Mouse (Mus musculus) liver, embryonic 16.5 days (tissue): ENCODE data around the gene Cdc42se1. TPM values are rescaled to one million over a fixed set of nuclear protein-coding genes. Genes with fewer than 3 reads are reported as not detected.
"Not testable (repeated sequence)": the region's sequence is repeated elsewhere in the genome, so short reads cannot be mapped to it uniquely, and the experiment has no call there.

Experiments
- ATAC-seq: fragments of 200-750 bp; cut with Nextera tagmentation; 2 replicates; pipeline ENCODE4 v1.8.0; 2017; ENCODE audit warnings: low read depth, mild to moderate bottlenecking, moderate number of reproducible peaks, moderate library complexity
- H3K27ac ChIP-seq: fragments of 300-500 bp; sonication (generic); 2 replicates; pipeline ENCODE4 v1.5.1; 2014; ENCODE audit warnings: mild to moderate bottlenecking, low read length
- H3K27me3 ChIP-seq: fragments of 300-500 bp; sonication (generic); 2 replicates; pipeline ENCODE4 v1.6.1; 2014; ENCODE audit warnings: low read depth, low read length, mixed read lengths; ENCODE audit not compliant: control insufficient read depth, insufficient read depth
- H3K36me3 ChIP-seq: fragments of 300-500 bp; sonication (generic); 2 replicates; pipeline ENCODE4 v1.6.1; 2014; ENCODE audit warnings: mild to moderate bottlenecking; ENCODE audit not compliant: control insufficient read depth, insufficient read depth
- H3K4me1 ChIP-seq: fragments of 300-500 bp; sonication (generic); 2 replicates; pipeline ENCODE4 v1.6.1; 2014; ENCODE audit warnings: low read depth, low read length, mixed read lengths; ENCODE audit not compliant: control insufficient read depth
- H3K4me2 ChIP-seq: fragments of 300-500 bp; sonication (generic); 2 replicates; pipeline ENCODE4 v1.6.1; 2014; ENCODE audit warnings: low read depth, low read length, mixed read lengths
- H3K4me3 ChIP-seq: fragments of 300-500 bp; sonication (generic); 2 replicates; pipeline ENCODE4 v1.5.1; 2014; ENCODE audit warnings: low read depth, mild to moderate bottlenecking, low read length
- H3K9ac ChIP-seq: fragments of 300-500 bp; sonication (generic); 2 replicates; pipeline ENCODE4 v1.6.1; 2014; ENCODE audit warnings: low read depth, low read length
- H3K9me3 ChIP-seq: fragments of 300-500 bp; sonication (generic); replicated peaks from 2 replicates; pipeline ENCODE4 v1.6.1; 2016; ENCODE audit warnings: low read length; ENCODE audit not compliant: control insufficient read depth
- WGBS: fragments of 180-500 bp; shearing (Covaris S2); extraction: QIAGEN DNeasy Blood & Tissue Kit; methylation state at CpG from one replicate; pipeline ENCODE4 v1.1.7; 2014; ENCODE audit not compliant: insufficient replicate concordance; 5-methylcytosine and 5-hydroxymethylcytosine counted together
- polyA plus RNA-seq: library from polyadenylated mRNA; unstranded; fragments of >200 nt; fragmentation: Nextera tagmentation; extraction: Ambion mirVana; gene quantifications from 2 replicates; pipeline ENCODE4 v1.2.1, GENCODE M21; 2015

Gene Cdc42se1
- polyA plus RNA-seq, 1 experiment from 2014 or later: 36.4 TPM

DNA sequence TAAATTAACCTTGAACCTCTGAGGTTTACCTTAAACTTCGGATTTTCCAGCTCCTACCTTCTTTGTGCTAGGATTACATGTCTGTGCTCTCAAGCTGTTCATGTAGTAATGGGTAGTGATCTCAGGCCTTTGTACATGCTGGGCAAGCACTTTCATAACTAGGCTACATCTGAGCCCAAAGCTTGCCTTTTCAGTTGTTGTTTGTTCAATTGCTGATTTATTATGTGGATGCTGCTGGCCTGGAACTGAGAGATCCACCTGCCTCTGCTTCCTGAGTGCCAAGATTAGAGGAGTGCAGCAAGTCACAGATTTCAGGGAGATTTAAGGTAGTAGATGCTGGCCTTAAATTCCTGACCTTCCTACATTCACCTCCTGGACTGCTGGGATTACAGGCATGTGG, 29.4 kb upstream of the Cdc42se1 start:
- Histone ChIP-seq H3K4me3 (no peak overlapping the region), H3K4me2 (no peak overlapping the region), H3K36me3 (peaks cover 75% of the 10 kb centered on the region), H3K27ac (no peak overlapping the region), H3K9me3 (no peaks in the 10 kb centered on the region), H3K27me3 (no peaks in the 10 kb centered on the region), H3K9ac (no peak overlapping the region), H3K4me1 (no peaks in the 10 kb centered on the region)
- ATAC-seq: no peak
- WGBS: 63% methylated on average over 1 of the region's 1 CpGs

DNA sequence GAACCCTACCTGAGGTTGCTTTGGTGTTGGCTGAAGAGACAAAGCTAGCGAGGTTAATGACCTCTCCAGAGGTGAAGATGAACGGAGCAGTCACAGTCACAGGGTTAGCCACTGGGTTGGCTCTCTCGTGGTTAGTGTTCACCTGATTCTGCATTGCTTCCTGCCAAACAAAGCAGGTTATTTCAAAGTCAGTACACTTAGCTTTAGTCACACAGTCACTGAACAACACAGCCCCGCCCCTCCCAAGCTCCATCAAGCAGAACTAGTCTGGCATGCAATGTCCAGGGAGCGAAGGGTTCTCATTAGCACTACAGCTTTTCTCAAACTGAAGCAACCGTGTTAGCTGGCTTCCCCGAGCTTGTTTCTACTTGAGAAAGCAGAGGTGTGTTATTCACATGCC, 28.4 kb upstream of the Cdc42se1 start:
- no peaks in the 10 kb centered on the region for H3K27me3 ChIP-seq
- H3K9ac ChIP-seq: no peak overlapping the region
- H3K27ac ChIP-seq: no peak overlapping the region
- no peaks in the 10 kb centered on the region for H3K9me3 ChIP-seq
- peaks cover 78% of the 10 kb centered on the region for H3K36me3 ChIP-seq
- no peak overlapping the region for H3K4me2 ChIP-seq
- no peaks in the 10 kb centered on the region for H3K4me1 ChIP-seq
- WGBS: 87% methylated on average over 7 of the region's 7 CpGs
- no peak for ATAC-seq
- H3K4me3 ChIP-seq: no peak overlapping the region

DNA sequence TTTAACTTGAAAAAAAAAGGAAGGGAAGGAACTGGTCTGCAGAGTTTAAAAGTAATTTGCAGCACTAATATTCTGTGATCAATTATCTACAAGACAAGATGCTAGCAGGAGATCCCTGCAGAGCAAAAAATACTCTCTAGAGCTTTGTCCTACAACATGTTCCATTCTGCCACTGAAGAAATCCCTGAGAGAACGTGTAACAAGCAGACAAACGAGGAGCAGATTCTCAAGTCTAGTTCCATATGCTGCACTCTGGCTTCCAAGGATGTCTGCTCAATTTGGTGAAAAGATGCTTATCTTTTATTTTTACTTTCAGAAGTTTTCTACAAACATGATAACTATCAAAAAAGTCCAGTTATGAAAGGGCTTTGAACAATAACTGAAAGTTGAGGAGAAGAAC, 28.0 kb upstream of the Cdc42se1 start:
- H3K4me2 ChIP-seq: no peak overlapping the region
- H3K27ac ChIP-seq: no peak overlapping the region
- no peak overlapping the region for H3K9ac ChIP-seq
- WGBS: 76% methylated on average over 2 of the region's 2 CpGs
- no peaks in the 10 kb centered on the region for H3K4me1 ChIP-seq
- peaks cover 80% of the 10 kb centered on the region for H3K36me3 ChIP-seq
- ATAC-seq: no peak
- no peaks in the 10 kb centered on the region for H3K27me3 ChIP-seq
- no peaks in the 10 kb centered on the region for H3K9me3 ChIP-seq
- H3K4me3 ChIP-seq: no peak overlapping the region

DNA sequence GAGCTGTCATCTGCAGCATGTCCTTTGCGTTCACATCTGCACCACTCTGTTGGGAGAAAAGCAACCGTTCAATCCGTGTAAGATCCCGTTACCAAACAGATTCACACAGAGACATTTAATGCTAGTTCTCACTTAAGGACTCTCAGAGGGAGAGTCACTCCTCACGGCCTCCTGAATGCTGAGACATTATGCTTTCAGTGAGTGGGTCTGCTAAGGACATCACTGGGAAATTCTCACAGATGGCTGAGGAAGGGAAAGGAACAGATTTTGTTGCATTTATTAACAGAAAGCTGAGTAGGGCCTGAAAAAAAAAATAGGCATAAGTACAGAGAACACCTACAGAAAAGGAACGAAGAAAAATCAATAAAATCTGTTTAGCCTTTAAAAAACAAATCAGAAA, 24.7 kb upstream of the Cdc42se1 start:
- no peak for ATAC-seq
- Histone ChIP-seq H3K9ac (no peak overlapping the region), H3K4me3 (no peak overlapping the region), H3K36me3 (peaks cover 70% of the 10 kb centered on the region), H3K4me1 (no peaks in the 10 kb centered on the region), H3K27ac (no peak overlapping the region), H3K4me2 (no peak overlapping the region), H3K27me3 (no peaks in the 10 kb centered on the region), H3K9me3 (no peaks in the 10 kb centered on the region)
- WGBS: 88% methylated on average over 6 of the region's 6 CpGs

DNA sequence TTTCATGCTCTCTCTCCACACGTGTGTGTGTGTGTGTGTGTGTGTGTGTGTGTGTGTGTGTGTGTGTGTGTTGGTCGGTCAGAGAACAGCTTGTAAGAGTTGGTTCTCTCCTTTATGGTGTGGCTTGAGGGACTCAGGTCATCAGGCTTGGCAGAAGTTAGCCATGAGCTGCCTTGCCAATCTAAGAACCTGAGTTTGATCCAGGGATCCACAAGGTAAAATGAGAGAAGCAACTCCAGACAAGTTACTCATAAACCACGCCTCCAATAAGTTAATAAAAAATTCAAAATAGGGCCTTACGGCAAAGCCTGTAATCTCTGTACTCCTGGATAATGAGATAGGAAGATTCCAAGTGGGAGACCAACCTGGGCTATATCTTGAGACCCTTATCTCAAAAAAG, 20.2 kb upstream of the Cdc42se1 start:
- no peak overlapping the region for H3K9ac ChIP-seq
- no peaks in the 10 kb centered on the region for H3K27me3 ChIP-seq
- no peak overlapping the region for H3K4me3 ChIP-seq
- no peak overlapping the region for H3K4me2 ChIP-seq
- no peaks in the 10 kb centered on the region; the same call in 1 of the 2 replicates for H3K4me1 ChIP-seq
- 92% methylated on average over 4 of the region's 4 CpGs for WGBS
- H3K27ac ChIP-seq: no peak overlapping the region
- ATAC-seq: no peak
- peaks cover 36% of the 10 kb centered on the region for H3K36me3 ChIP-seq
- no peaks in the 10 kb centered on the region for H3K9me3 ChIP-seq

DNA sequence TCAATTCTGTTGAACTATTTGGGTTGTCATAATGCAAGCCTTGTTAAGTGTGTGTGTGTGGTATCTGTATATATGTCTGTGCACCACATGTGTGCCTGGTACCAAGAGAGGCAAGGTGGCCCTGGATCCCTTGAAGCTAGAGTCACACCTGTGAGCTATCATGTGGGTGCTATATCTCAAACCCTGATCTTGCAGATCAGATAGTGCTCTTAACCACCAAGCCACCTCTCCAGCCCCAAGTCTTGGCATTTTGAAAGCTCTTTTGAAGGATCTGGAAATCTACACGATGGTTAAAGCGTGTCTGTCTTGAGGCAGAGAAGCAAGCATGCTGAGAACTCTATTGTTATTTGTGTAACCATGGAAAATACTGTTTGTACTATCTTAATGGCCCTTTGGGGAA, 17.9 kb upstream of the Cdc42se1 start:
- Histone ChIP-seq H3K9me3 (no peaks in the 10 kb centered on the region), H3K4me2 (no peak overlapping the region), H3K27ac (no peak overlapping the region), H3K27me3 (no peaks in the 10 kb centered on the region), H3K36me3 (peaks cover 25% of the 10 kb centered on the region), H3K4me3 (no peak overlapping the region), H3K4me1 (peaks cover 6% of the 10 kb centered on the region; the same call in 1 of the 2 replicates), H3K9ac (no peak overlapping the region)
- ATAC-seq: no peak
- WGBS: 88% methylated on average over 2 of the region's 2 CpGs

DNA sequence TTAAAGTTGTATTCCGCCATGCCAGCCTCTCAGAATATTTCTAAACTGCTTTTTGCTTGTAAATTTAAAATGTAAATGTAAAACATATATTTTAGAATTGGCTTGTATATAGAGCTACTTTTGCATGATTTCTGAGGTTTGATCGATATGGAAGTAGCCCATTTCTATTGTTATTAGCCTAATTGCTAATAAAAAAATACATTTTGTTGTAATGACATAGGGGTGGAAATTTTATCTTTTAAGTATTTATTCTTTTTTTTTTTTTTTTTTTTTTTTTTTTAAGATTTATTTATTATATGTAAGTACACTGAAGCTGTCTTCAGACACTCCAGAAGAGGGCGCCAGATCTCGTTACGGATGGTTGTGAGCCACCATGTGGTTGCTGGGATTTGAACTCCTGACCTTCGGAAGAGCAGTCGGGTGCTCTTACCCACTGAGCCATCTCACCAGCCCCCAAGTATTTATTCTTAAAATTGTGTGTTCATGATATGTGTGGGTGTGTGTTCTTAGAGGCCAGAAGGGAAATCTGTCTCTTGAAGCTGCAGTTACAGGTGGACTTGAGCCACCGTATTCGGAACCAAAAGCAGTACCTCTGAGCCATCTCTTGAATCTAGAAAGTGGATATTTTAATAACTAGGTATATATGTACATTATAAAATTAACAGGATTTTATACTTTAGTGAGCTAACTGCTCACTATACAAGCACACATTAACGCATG, 15.5 kb upstream of the Cdc42se1 start:
- H3K27me3 ChIP-seq, H3K4me2 ChIP-seq, ATAC-seq, H3K9me3 ChIP-seq, H3K27ac ChIP-seq, H3K4me3 ChIP-seq, H3K9ac ChIP-seq: not testable (repeated sequence)
- H3K36me3 ChIP-seq: peaks cover 19% of the 10 kb centered on the region
- peaks cover 17% of the 10 kb centered on the region for H3K4me1 ChIP-seq
- WGBS: 90% methylated on average over 7 of the region's 10 CpGs

DNA sequence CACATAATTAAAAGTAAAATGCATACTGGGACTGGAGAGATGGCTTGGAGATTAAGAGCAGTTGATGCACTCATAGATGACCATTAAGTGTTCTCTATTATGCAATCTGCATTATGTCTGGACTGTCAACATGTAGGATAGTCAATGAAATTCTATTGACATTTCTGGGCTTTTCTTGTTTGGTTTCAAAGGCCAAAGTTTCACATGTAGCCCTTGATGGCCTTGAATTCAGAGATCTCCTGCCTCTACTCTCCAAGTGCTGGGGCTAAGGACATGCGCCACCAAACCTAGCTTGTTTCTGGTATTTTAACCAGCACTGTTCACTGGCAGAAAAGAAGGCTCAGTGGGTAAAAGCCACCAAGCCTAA, 14.9 kb upstream of the Cdc42se1 start:
- H3K27ac ChIP-seq: peak overlapping the region; percentile 77
- no peaks in the 10 kb centered on the region for H3K9me3 ChIP-seq
- no peaks in the 10 kb centered on the region for H3K27me3 ChIP-seq
- peaks cover 14% of the 10 kb centered on the region for H3K36me3 ChIP-seq
- H3K9ac ChIP-seq: no peak overlapping the region
- ATAC-seq: peak; percentile 6; the same call in 1 of the 2 replicates
- H3K4me2 ChIP-seq: no peak overlapping the region
- peaks cover 22% of the 10 kb centered on the region for H3K4me1 ChIP-seq
- 70% methylated on average over 1 of the region's 1 CpGs for WGBS
- no peak overlapping the region for H3K4me3 ChIP-seq

DNA sequence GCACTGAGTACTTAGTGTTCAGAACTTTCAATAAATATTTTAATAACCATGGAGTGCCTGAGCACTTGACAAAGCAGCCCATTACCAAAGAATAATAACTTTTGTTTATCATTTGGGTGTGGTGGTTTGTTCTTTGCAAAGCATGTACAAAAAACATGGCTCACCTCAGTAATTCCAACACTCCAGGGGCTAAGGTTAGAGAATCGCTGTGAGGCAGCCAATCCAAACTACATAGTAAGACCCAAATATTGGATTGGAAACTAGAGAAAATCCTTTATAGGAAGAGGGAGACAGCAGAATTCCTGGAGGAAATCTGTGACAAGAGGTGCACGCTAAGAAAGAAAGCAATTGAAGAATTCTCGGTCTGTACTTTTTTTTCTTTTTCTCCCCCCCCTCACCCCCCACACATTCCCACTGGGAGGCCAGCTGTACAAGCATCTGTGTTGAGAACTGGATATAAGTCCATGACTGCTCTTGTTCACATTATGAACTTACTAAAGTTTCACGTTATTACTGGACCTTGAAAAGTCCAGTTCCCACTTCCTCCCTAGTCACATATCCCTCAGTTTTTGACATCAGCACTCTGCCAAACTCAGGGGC, 11.8 kb upstream of the Cdc42se1 start:
- H3K36me3 ChIP-seq: peaks cover 12% of the 10 kb centered on the region
- peak overlapping the region; percentile 93 for H3K4me3 ChIP-seq
- H3K27me3 ChIP-seq: no peaks in the 10 kb centered on the region
- H3K9me3 ChIP-seq: no peaks in the 10 kb centered on the region
- peak overlapping the region; percentile 95 for H3K27ac ChIP-seq
- 14% methylated on average over 4 of the region's 4 CpGs for WGBS
- peak overlapping the region; percentile 94 for H3K9ac ChIP-seq
- H3K4me1 ChIP-seq: peaks cover 24% of the 10 kb centered on the region
- ATAC-seq: no peak
- H3K4me2 ChIP-seq: peak overlapping the region; percentile 78
